Mouse (Mus musculus): ENCODE measurements around the gene Iqub.
A peak's percentile ranks its signal among the peaks of the same experiment; 100 is the strongest.

Iqub gene

GRCm38 (mm10) chr6:24470571-24471132 lies 44.2 kb downstream of the Iqub start:
- no peak for DNase-seq (ENCODE audit: low spot score)

DNA sequence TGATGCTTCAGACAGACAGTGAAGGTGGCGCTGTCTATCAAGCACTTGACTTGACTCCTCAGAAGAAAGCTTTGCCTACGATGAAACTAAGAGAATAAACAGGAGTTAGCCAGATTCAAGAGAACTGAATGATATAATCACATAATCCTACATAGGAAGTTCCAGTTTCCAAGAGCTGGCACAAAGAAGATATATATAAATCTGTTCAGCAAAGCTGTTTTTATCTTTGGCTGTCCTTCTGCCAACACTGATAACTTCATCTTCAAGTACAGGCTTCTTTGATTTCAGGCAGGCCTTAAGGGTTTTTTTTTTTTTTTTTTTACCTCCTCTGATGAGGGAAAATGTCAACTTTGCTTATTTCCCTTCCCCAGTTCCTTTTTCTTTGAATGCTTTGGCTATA lies 44.7 kb downstream of the Iqub start:
- DNase-seq (ENCODE audit: low spot score): no peak

DNA sequence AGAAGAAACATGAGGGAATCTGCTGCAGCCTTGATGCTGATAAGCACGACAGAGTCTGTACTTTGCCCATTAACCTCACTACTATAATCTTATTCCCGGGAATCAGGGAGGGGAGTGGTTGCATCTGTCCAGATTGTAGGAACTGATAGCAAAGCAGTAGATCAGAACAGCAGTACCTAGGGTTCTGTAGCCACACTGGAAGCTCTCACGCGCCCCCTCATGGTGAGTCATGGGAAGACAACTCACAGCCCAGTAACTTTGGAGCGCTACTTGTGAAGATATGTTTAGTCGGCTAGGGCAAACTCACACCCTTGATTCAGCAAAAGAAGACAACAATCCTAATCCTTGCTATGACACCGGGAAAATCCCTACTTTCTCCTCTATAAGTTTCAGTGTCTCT lies 58.8 kb downstream of the Iqub start:
- peak; percentile 57 for DNase-seq (ENCODE audit: low spot score)

DNA sequence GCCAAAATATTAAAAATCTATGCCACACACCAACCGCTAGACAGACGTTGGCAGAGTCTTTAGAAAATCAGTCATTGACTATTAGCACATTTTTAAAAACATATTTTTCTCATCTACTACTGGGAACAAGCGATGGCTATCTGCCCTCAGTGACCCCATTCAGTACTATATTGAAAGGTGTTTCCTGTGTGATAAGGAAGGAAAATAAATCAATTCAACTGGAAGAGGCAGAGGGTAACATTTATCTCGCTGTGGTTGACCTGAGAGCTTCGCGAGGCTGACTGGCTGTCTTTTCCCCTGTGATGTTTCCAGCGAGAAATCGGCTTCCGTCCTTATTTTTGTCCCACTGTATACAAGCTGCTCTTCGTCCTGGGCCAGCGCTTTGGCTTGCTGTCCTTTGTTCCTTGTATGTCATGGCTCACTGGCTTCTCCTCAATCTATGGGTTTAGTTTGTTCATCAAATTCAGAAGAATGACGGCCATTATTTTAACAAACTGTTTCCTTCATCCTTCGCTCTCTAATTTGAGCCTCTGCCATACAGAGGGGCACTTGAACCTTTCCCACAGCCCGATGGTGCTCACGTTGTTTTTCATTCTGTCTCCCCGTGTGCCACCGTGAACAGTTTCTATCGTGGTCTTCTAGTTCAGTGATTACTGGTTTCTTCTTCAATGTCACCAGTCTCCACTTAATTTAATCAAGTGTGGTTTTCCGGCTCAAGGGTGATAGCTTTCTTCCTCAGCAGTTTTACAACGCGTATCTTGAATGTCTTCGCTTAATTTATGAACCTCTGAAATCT lies 63.6 kb downstream of the Iqub start:
- no peak for DNase-seq (ENCODE audit: low spot score)

- DNase-seq (ENCODE audit: low spot score): no peak
Observed at GRCm38 (mm10) chr6:24450241-24450640, 64.6 kb downstream of the Iqub start.

- no peak for DNase-seq (ENCODE audit: low spot score)
Observed at GRCm38 (mm10) chr6:24416056-24416455, 98.8 kb downstream of the Iqub start.

- no peak for DNase-seq (ENCODE audit: low spot score)
Observed at GRCm38 (mm10) chr6:24415500-24415899, 99.4 kb downstream of the Iqub start.

- DNase-seq (ENCODE audit: low spot score): no peak
Observed at GRCm38 (mm10) chr6:24408573-24409427, 106.1 kb downstream of the Iqub start.

DNA sequence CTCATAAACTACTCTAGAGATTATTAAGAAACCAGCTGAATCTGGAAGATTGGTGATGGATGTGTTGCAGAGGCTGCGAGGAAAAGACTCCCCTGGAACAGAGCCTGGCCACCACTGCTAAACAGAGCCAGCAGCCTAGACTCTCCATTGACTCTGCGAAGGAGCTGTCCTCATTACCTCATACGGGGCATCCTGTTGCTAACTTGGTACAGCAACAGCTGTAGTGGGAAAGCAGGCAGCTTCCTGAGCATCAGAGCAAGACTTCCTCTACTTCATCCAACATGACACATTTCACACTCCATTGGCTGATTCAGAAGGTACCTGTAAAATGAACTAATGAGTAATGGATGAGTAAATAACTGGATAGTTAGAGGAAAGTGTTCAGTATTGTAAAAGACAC lies 107.1 kb downstream of the Iqub start:
- DNase-seq (ENCODE audit: low spot score): no peak

DNA sequence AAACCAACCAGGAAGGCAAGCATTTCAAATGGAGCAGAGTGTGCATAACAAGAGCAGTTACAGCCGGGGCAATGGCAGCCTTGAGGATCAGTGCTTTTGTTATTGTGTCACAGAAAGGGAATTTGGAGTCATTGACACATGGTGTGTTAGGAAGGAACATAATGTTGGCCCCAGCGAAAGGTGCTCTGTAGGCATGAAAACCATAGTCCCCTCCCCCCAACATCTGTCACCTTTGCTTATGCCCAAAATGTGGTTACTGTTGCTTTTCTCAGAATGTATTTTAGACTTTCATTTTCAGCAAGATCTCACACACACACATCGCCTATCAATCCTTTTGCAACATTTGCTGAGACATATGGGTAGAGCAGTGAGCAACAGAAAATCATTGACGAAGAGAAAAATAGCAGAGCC lies 117.6 kb downstream of the Iqub start:
- DNase-seq (ENCODE audit: low spot score): no peak
